3 mouse cellular contexts compared by ENCODE assay signal in genomic region chr17:6624926-6625558, GRCm38 (mm10). TPM values are rescaled to one million over a fixed set of nuclear protein-coding genes. Genes with fewer than 3 reads are reported as not detected.
"Had no signal": no experiment of that assay in that cellular context is flagged by ENCODE, and none has a peak within 500 bp of the region (broad histone marks: within the 10 kb centered on the region; RNA-seq: fewer than 3 reads in every experiment).

No protein-coding gene starts in this region.

RNA-seq across cellular contexts. Expression of gene Sytl3, which starts 33.9 kb away (rescaled TPM):
- total RNA-seq: layer of hippocampus, adult 18-20 months had no signal
- polyA plus RNA-seq: liver, embryonic 12.5 days; midbrain, embryonic 12.5 days had no signal
